Mouse (Mus musculus) adrenal gland, adult (tissue): ENCODE measurements around the gene 1700020A23Rik.

ENCODE experiments used
- DNase-seq, 2 experiments: peaks; one replicate each; pipeline ENCODE4 v3.0.0; 2022 to 2023; ENCODE audit warnings: low spot score in 1 of 2; ENCODE audit not compliant: inconsistent age in 2 of 2

The 1700020A23Rik gene

DNA sequence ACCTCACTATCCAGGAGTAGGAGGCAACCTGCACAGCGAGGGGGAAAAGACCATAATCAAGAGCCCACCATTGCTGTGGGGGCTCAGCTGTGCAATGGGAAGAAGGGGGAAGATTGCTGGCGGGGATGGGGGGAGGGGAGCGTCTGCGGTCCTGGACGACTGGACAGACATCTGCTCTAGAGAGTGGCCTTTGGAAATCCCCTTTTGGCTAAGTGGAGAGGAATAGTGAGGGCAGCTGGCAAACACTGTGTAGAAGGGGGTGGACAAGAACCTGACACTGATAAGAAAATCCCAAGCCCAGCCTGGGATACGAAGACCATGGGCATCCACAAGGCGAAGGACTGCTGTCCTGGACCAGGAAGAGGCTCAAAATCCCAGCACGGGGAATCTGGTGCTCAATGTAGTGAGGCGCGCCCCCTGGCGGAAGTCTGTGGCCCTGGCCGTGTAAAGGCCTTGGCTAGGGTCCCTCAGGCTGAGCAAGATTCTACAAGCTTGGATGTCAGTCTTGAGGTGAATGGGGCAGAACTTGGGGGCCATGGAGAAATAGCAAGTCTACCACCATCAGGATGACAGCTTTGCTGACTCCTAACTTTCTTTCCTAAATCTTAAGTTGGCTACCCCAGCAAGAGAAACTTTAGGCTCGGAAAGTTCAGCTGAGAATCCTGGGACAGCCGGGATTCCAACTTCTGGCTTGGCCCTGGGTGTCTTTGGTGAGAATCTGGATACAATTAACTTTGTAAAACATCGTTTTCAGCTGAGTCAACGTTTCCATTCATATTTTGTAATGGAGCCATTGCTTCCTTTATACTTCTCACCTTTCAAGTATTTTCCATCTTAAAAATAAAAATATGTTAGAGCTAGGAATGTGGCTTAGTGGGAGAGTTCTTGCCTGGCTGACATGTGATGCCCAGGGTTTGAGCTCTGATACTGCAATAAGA lies 6.8 kb downstream of the 1700020A23Rik start:
- DNase-seq: peak; percentile 79 to 94

DNA sequence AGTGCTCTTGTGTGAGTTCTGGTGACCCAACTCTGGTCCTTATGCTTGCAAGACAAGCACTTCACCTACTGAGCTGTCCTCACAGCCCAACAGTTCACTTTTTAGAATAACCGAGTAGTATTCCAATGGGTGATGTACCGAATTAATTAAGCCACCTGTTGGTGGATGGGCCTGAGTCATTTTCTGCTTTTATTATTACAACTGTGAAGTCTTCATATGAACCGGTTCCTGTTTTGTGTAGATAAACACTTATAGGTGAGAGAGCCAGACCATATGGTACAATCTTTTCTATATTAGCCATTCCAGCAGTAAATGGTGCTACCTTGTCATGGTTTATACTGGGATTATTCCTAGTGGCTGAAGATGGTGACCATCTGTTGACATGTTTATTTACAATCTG lies 7.7 kb downstream of the 1700020A23Rik start:
- DNase-seq: no peak

GRCm38 (mm10) chr2:130414094-130414856 lies 9.2 kb downstream of the 1700020A23Rik start:
- DNase-seq: peak in 1 of 2 experiments; percentile 41

DNA sequence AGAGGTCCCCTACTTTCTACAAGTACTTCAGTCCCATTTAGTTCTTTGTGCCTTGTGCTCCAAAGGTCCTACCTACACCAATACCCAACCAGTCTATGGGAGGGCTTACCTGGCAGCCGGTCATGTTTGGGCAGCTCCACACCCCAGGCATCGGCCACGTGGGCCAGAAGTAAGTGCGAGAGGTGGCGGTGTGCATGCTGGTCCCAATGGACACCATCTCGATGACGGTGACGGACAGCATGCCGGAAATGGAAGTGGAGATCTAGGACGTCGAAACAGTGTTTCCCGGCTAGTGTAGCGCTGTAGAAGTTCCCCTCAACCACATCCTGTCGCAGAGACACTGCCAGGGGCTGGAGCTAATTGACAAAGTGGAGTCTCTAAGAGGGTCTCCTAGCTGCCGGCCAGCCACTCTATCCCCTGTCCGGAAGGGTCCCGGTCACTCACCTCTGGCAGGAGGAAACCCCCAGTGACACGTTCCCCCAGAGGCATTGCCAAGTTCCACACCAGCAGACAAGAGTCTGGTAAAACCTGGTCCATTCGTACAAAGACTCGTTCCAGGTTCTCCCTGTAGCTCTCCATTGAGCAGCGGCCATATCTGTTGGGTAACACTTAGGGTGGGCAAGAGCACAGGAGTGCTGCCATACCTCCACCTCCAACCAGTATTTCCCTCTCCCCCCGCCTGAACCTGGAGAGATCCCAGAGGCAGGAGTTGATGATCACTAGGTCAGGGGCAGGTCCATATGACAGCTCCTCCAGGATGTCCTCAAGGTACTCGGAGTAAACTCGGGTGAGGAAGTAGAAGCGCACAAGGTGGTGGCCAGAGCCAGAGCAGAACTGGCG lies 16.9 kb downstream of the 1700020A23Rik start:
- DNase-seq: no peak

- DNase-seq: peak in 1 of 2 experiments; percentile 85
Measured at GRCm38 (mm10) chr2:130423397-130424125, 18.5 kb downstream of the 1700020A23Rik start.

GRCm38 (mm10) chr2:130424126-130424853 lies 19.2 kb downstream of the 1700020A23Rik start, which contains the start of the genes Vps16 and Pced1a:
Gene Vps16, plus strand, starts transcription at chr2:130424339.
Gene Pced1a, minus strand, starts transcription at chr2:130424701.
- peak; percentile 94 to 98 for DNase-seq

GRCm38 (mm10) chr2:130425112-130425511 lies 20.1 kb downstream of the 1700020A23Rik start:
- no peak for DNase-seq

- DNase-seq: no peak
Measured at GRCm38 (mm10) chr2:130429851-130430250, 24.8 kb downstream of the 1700020A23Rik start.

- no peak for DNase-seq
Measured at GRCm38 (mm10) chr2:130430484-130430883, 25.4 kb downstream of the 1700020A23Rik start.

GRCm38 (mm10) chr2:130432157-130432556 lies 27.1 kb downstream of the 1700020A23Rik start:
- DNase-seq: no peak

DNA sequence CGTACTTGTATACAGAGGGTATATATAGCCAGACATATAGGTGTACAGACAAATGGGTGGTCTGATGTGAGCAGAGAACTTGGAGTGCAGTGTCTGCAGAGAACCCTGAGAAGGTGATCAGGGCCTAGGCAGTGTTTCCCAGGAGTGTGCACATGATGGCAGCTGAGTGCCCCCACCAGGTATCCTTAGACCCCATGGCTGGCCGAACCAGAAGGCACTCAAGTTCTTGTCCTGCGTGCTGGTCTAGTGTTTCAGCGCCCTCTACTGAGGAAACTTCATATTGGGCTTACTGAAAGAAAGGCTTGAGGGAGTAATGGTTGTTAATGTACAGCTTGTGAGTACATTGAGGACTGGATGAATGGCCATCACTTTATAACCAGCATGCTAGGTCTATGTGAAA lies 28.1 kb downstream of the 1700020A23Rik start:
- DNase-seq: peak in 1 of 2 experiments; percentile 76

DNA sequence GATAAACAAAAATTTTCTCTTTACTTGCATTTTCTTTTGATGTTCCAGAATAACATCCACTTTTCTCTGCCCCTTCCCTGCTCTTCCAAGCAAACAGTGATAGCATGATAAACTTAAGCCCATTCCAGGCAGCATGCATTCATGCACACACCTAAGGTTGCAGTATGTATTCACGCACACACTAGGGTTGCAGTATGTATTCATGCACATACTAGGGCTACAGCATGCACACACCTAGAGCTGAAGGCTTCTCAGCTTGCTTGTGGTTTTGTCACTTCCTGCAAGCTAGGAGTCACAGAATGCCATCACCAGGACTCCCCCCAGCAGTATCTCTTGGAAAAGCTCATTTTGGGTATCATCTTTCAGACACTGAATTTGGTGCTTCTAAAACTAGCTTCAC lies 31.7 kb downstream of the 1700020A23Rik start:
- no peak for DNase-seq

DNA sequence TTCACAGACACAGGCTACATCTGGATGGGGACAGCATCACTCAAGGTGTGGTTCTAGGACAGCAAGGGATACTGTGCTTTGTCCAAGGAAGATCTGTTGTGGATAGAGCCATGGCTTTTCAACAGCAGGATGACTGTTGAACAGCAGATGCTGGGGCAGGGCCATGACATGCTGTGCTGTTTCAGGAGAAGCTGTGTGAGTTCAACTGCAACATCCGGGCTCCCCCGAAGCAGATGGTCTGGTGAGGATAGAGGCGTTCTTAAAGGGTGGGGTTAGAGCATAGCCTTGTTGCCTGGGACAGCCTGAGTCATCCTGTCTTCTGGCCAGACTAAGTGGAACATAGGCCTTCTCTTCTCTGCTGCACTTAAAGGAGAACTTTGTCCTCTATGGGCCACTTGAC lies 33.8 kb downstream of the 1700020A23Rik start:
- DNase-seq: no peak

DNA sequence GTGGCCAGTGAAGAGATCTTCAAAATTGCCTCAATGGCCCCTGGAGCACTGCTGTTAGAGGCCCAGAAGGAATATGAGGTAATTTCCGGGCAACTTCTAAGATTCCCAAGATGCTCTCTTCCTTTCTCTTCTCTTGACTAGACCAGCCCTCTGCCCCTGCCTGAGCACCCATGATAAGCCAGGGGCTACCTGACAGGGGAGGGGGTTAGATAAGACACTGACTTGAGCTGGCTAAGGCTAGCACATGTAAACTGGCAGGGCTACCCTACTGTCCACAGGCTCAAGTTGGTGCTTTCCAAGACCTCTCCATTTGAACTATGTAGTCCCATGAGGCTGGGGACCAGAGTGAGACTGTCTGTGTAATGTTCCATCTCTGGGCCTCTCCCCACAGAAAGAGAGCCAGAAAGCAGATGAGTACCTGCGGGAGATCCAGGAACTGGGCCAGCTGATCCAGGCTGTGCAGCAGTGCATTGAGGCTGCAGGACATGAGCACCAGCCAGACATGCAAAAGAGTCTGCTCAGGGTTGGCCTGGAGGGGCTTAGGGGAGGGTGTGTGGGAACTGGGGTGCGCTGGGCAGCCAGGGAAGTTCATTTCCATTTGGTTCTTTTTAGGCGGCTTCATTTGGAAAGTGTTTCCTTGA lies 34.9 kb downstream of the 1700020A23Rik start:
- DNase-seq: no peak

GRCm38 (mm10) chr2:130442162-130442561 lies 37.1 kb downstream of the 1700020A23Rik start:
- DNase-seq: no peak

GRCm38 (mm10) chr2:130448449-130448848 lies 43.4 kb downstream of the 1700020A23Rik start:
- DNase-seq: no peak

GRCm38 (mm10) chr2:130449021-130449793 lies 44.1 kb downstream of the 1700020A23Rik start:
- DNase-seq: peak in 1 of 2 experiments; percentile 60

- DNase-seq: peak; percentile 93 to 98
Measured at GRCm38 (mm10) chr2:130449794-130450433, 44.9 kb downstream of the 1700020A23Rik start, which contains the start of gene Ptpra. Gene Ptpra, plus strand, starts transcription at chr2:130450278.
